Mouse (Mus musculus) forebrain, postnatal 0 days (tissue): ENCODE data around the gene Ppp1r14c. TPM values are rescaled to one million over a fixed set of nuclear protein-coding genes. Genes with fewer than 3 reads are reported as not detected.

Experiments used
- ATAC-seq: fragments of 200-750 bp; cut with Nextera tagmentation; 2 replicates; pipeline ENCODE4 v1.8.0; 2017; ENCODE audit warnings: mild to moderate bottlenecking, moderate library complexity
- DNase-seq: peaks from one replicate; pipeline ENCODE4 v3.0.0-alpha.2; 2015
- H3K27ac ChIP-seq: fragments of 300-500 bp; sonication (generic); 2 replicates; pipeline ENCODE4 v1.5.1; 2014; ENCODE audit warnings: low read depth, mild to moderate bottlenecking, antibody characterized with exemption, low read length, moderate library complexity, mixed read lengths
- H3K27me3 ChIP-seq: fragments of 300-500 bp; sonication (generic); 2 replicates; pipeline ENCODE4 v1.6.1; 2014; ENCODE audit warnings: mild to moderate bottlenecking, low read length, mixed read lengths; ENCODE audit not compliant: insufficient read depth
- H3K36me3 ChIP-seq: fragments of 300-500 bp; sonication (generic); 2 replicates; pipeline ENCODE4 v1.6.1; 2014; ENCODE audit warnings: mild to moderate bottlenecking, moderate library complexity; ENCODE audit not compliant: insufficient read depth
- H3K4me1 ChIP-seq: fragments of 300-500 bp; sonication (generic); 2 replicates; pipeline ENCODE4 v1.6.1; 2014; ENCODE audit warnings: antibody characterized with exemption; ENCODE audit not compliant: insufficient read depth
- H3K4me2 ChIP-seq: fragments of 300-500 bp; sonication (generic); 2 replicates; pipeline ENCODE4 v1.6.1; 2014; ENCODE audit warnings: low read depth, mild to moderate bottlenecking, moderate library complexity
- H3K4me3 ChIP-seq: fragments of 300-500 bp; sonication (generic); 2 replicates; pipeline ENCODE4 v1.5.1; 2014; ENCODE audit warnings: low read depth, low read length, mixed read lengths
- H3K9ac ChIP-seq: fragments of 300-500 bp; sonication (generic); 2 replicates; pipeline ENCODE4 v1.6.1; 2014; ENCODE audit warnings: mild to moderate bottlenecking
- H3K9me3 ChIP-seq: fragments of 300-500 bp; sonication (generic); 2 replicates; pipeline ENCODE4 v1.6.1; 2016; ENCODE audit warnings: low read length
- CTCF ChIP-seq: sonication (generic); IDR thresholded peaks from 2 replicates; pipeline ENCODE4 v1.5.1; 2016; ENCODE audit warnings: antibody characterized with exemption, control low read depth, low read depth
- WGBS: fragments of 180-500 bp; shearing (Covaris S2); extraction: QIAGEN DNeasy Blood & Tissue Kit; methylation state at CpG from one replicate; pipeline ENCODE4 v1.1.7; 2014; 5-methylcytosine and 5-hydroxymethylcytosine counted together
- polyA plus RNA-seq: library from polyadenylated mRNA; unstranded; fragments of >200 nt; fragmentation: Nextera tagmentation; extraction: Ambion mirVana; gene quantifications from 2 replicates; pipeline ENCODE4 v1.2.1, GENCODE M21; 2015
- total RNA-seq: library from RNA; depleted of rRNA; stranded (reverse); fragments of >200 nt; gene quantifications from 2 replicates; pipeline ENCODE4 v1.2.3, GENCODE M21; 2014

The Ppp1r14c gene
- total and polyA plus RNA-seq, 2 experiments from 2014 or later, result 81.4 to 101 TPM

GRCm38 (mm10) chr10:3411222-3411621 is 45.4 kb downstream of the Ppp1r14c start:
- H3K4me1 ChIP-seq, result no peaks in the 10 kb centered on the region
- ATAC-seq, result peak; percentile 72
- peak; percentile 45 for DNase-seq
- TF ChIP-seq CTCF, result no peak
- no peak overlapping the region for H3K4me2 ChIP-seq
- no peaks in the 10 kb centered on the region for H3K36me3 ChIP-seq
- no peak overlapping the region for H3K9ac ChIP-seq
- 44% methylated on average over 3 of the region's 3 CpGs for WGBS
- 0 out of 2 replicates have a peak overlapping the region, but pooled peaks have one; percentile 35 for H3K27ac ChIP-seq
- no peaks in the 10 kb centered on the region for H3K9me3 ChIP-seq
- H3K27me3 ChIP-seq, result no peaks in the 10 kb centered on the region
- H3K4me3 ChIP-seq, result no peak overlapping the region

GRCm38 (mm10) chr10:3411639-3412038 is 45.8 kb downstream of the Ppp1r14c start:
- no peaks in the 10 kb centered on the region for H3K27me3 ChIP-seq
- no peak overlapping the region for H3K4me3 ChIP-seq
- 61% methylated on average over 2 of the region's 2 CpGs for WGBS
- peak; percentile 42 for ATAC-seq
- no peaks in the 10 kb centered on the region for H3K9me3 ChIP-seq
- H3K4me2 ChIP-seq, result no peak overlapping the region
- H3K9ac ChIP-seq, result no peak overlapping the region
- 0 out of 2 replicates have a peak overlapping the region, but pooled peaks have one; percentile 35 for H3K27ac ChIP-seq
- no peaks in the 10 kb centered on the region for H3K4me1 ChIP-seq
- TF ChIP-seq CTCF, result no peak
- no peaks in the 10 kb centered on the region for H3K36me3 ChIP-seq
- no peak for DNase-seq

GRCm38 (mm10) chr10:3414813-3415212 is 49.0 kb downstream of the Ppp1r14c start:
- no peak for TF ChIP-seq CTCF
- ATAC-seq (peak; percentile 18; the same call in 1 of the 2 replicates), DNase-seq (no peak)
- no peaks in the 10 kb centered on the region for H3K27me3 ChIP-seq
- H3K36me3 ChIP-seq, result no peaks in the 10 kb centered on the region
- no peaks in the 10 kb centered on the region for H3K9me3 ChIP-seq
- no peak overlapping the region for H3K9ac ChIP-seq
- WGBS, result 61% methylated on average over 5 of the region's 5 CpGs
- no peak overlapping the region for H3K4me3 ChIP-seq
- H3K4me2 ChIP-seq, result no peak overlapping the region
- H3K4me1 ChIP-seq, result no peaks in the 10 kb centered on the region
- H3K27ac ChIP-seq, result no peak overlapping the region

- Histone ChIP-seq H3K36me3 (no peaks in the 10 kb centered on the region), H3K9ac (no peak overlapping the region), H3K4me1 (no peaks in the 10 kb centered on the region), H3K27ac (no peak overlapping the region), H3K27me3 (no peaks in the 10 kb centered on the region), H3K4me3 (no peak overlapping the region), H3K4me2 (no peak overlapping the region), H3K9me3 (no peaks in the 10 kb centered on the region)
- no peak for ATAC-seq
- DNase-seq, result no peak
- no peak for TF ChIP-seq CTCF
- 67% methylated on average over 4 of the region's 4 CpGs for WGBS
These were observed 50.7 kb downstream of the Ppp1r14c start for GRCm38 (mm10) chr10:3416565-3416964.

DNA sequence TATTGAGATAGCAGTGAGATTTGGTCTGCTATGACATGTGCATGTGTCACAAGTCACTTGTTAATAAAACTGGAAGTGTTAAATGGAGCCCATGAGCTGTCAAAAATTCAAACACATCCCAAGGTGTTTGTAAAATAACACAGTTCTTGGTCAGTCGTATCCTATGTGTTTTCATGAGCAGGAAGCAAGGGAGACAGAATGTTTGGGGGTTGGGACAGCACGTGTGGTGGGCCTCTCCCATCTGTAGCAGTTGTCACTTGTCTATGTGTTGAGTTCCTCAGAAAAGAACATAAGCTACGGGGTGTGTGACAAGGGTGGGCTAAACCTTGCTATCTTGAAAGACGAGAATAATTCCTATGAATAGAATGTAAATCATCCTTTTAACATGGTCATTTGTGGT is 51.6 kb downstream of the Ppp1r14c start:
- 36% methylated on average over 4 of the region's 4 CpGs for WGBS
- H3K4me3 ChIP-seq, result no peak overlapping the region
- H3K27me3 ChIP-seq, result no peaks in the 10 kb centered on the region
- ATAC-seq (peak; percentile 91), DNase-seq (peak; percentile 74)
- H3K27ac ChIP-seq, result no peak overlapping the region
- no peak overlapping the region for H3K4me2 ChIP-seq
- H3K9me3 ChIP-seq, result no peaks in the 10 kb centered on the region
- no peak overlapping the region for H3K9ac ChIP-seq
- TF ChIP-seq CTCF, result no peak
- H3K36me3 ChIP-seq, result no peaks in the 10 kb centered on the region
- no peaks in the 10 kb centered on the region for H3K4me1 ChIP-seq

DNA sequence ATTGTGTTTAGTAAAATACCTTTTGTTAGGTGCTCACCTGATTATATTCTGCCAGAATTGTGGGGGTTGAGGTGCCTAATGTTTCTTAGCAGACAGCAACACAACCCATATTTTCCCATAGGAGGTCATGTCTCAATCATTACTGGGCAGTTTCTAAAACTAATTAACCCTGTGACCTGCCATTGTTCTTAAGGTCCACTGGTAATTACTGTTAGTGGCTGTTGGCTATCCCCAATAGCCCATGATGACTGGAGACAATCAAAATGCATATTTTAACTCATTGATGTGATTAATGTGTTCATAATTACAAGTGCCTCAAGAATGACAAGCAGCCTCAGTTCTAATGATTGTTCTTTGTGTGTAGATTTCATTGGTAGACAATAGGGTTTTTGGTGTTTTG is 58.2 kb downstream of the Ppp1r14c start:
- H3K4me1 ChIP-seq, result no peaks in the 10 kb centered on the region; the same call in 1 of the 2 replicates
- H3K4me2 ChIP-seq, result no peak overlapping the region
- DNase-seq (no peak), ATAC-seq (no peak)
- H3K27me3 ChIP-seq, result no peaks in the 10 kb centered on the region
- no peaks in the 10 kb centered on the region for H3K36me3 ChIP-seq
- no peaks in the 10 kb centered on the region for H3K9me3 ChIP-seq
- H3K27ac ChIP-seq, result no peak overlapping the region
- no peak for TF ChIP-seq CTCF
- H3K4me3 ChIP-seq, result no peak overlapping the region
- H3K9ac ChIP-seq, result no peak overlapping the region

- H3K4me3 ChIP-seq, result no peak overlapping the region
- H3K9me3 ChIP-seq, result no peaks in the 10 kb centered on the region
- no peaks in the 10 kb centered on the region for H3K27me3 ChIP-seq
- no peak for TF ChIP-seq CTCF
- H3K36me3 ChIP-seq, result no peaks in the 10 kb centered on the region
- H3K27ac ChIP-seq, result no peak overlapping the region
- ATAC-seq, result no peak
- no peak for DNase-seq
- H3K9ac ChIP-seq, result no peak overlapping the region
- 39% methylated on average over 3 of the region's 3 CpGs for WGBS
- H3K4me2 ChIP-seq, result no peak overlapping the region
- no peaks in the 10 kb centered on the region; the same call in 1 of the 2 replicates for H3K4me1 ChIP-seq
These were observed 62.0 kb downstream of the Ppp1r14c start for GRCm38 (mm10) chr10:3427689-3428399.
